Mouse (Mus musculus): ENCODE measurements around the gene Ugt2a1. TPM values are rescaled to one million over a fixed set of nuclear protein-coding genes. Genes with fewer than 3 reads are reported as not detected.
"Not testable (repeated sequence)": the region's sequence is repeated elsewhere in the genome, so short reads cannot be mapped to it uniquely, and the experiment has no call there.

Ugt2a1 gene
- total and polyA plus RNA-seq, 3 experiments = not detected

- Histone ChIP-seq H3K36me3 (replicated peaks in 1 of 2; ENCODE audit: control insufficient read depth in 1 of 2, insufficient read depth in 1 of 2, low read length in 1 of 2) (no peaks in the 10 kb centered on the region), H3K4me2 (ENCODE audit: insufficient read depth, low read depth, poor library complexity, severe bottlenecking) (no peak overlapping the region), H3K79me2 (replicated peaks; ENCODE audit: control insufficient read depth, extremely low read depth, insufficient read depth, poor library complexity, severe bottlenecking) (no peaks in the 10 kb centered on the region), H3K27ac (ENCODE audit: insufficient read depth, low read depth) (no peak overlapping the region), H3K4me1 (ENCODE audit: control insufficient read depth in 1 of 2, insufficient read depth in 2 of 2) (no peaks in the 10 kb centered on the region), H3K9ac (ENCODE audit: insufficient read depth, low read depth) (no peak overlapping the region), H3K9me3 (replicated peaks; ENCODE audit: low read length) (no peaks in the 10 kb centered on the region), H3K27me3 (replicated peaks) (no peaks in the 10 kb centered on the region), H3K4me3 (replicated peaks in 1 of 3; ENCODE audit: low read depth in 2 of 3, low read length in 2 of 3, poor library complexity in 1 of 3) (no peak overlapping the region)
- no peak for DNase-seq (ENCODE audit: extremely low read depth)
- no peak for TF ChIP-seq JUN (IDR thresholded peaks at IDR 0.05; ENCODE audit: insufficient read depth, low read depth, low read length)
- in situ Hi-C loops (cut with MboI; ENCODE audit: low pct_ligation_motif_present, low pct_unique_long_range_greater_than_20kb, low sequenced_read_pairs) = no loop called here
- dilution Hi-C loops (cut with MboI; ENCODE audit: extremely low pct_ligation_motif_present, extremely low pct_unique_long_range_greater_than_20kb, low sequenced_read_pairs) = no loop called here
Observed at GRCm38 (mm10) chr5:87499341-87499740, 8.7 kb upstream of the Ugt2a1 start.

DNA sequence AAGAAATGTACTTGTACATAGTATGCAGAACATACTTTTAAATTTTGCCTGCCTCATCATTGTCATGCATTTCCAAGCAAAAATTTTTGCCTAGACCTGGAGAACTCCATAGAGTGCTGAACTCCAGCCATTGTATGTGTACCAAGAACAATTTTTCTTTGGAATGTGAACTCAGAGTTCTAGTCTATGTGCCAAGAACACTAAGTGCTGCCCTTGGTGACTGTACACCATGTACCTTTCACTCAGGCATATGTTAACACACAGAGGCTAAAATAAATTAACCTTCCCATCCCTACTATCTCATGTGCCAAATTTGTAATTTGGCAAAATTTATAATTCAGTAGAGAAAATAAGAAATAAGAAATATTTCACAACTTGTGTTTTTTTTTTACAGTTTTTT, 8.3 kb upstream of the Ugt2a1 start:
- H3K9me3 ChIP-seq (replicated peaks; ENCODE audit: low read length) = no peaks in the 10 kb centered on the region
- H3K27ac ChIP-seq (ENCODE audit: insufficient read depth, low read depth) = no peak overlapping the region
- H3K4me3 ChIP-seq (replicated peaks in 1 of 3; ENCODE audit: low read depth in 2 of 3, low read length in 2 of 3, poor library complexity in 1 of 3) = no peak overlapping the region
- TF ChIP-seq MAX (IDR thresholded peaks at IDR 0.05; ENCODE audit: low read length) (no peak), JUN (IDR thresholded peaks at IDR 0.05; ENCODE audit: insufficient read depth, low read depth, low read length) (no peak), UBTF (IDR thresholded peaks at IDR 0.05; ENCODE audit: low read depth, low read length) (no peak), CHD2 (IDR thresholded peaks at IDR 0.05; ENCODE audit: low read length) (no peak), BHLHE40 (IDR thresholded peaks at IDR 0.05; ENCODE audit: low read depth, low read length) (no peak), SIN3A (IDR thresholded peaks at IDR 0.05; ENCODE audit: low read length) (no peak), ZMIZ1 (IDR thresholded peaks at IDR 0.05; ENCODE audit: low read depth, low read length) (no peak), MYC (IDR thresholded peaks at IDR 0.05; ENCODE audit: low read depth, low read length) (no peak), MAFK (IDR thresholded peaks at IDR 0.05; ENCODE audit: insufficient replicate concordance, low read length) (no peak), KAT2A (IDR thresholded peaks at IDR 0.05; ENCODE audit: insufficient replicate concordance, low read length) (no peak), POLR2A (IDR thresholded peaks at IDR 0.05; ENCODE audit: low read depth, low read length) (no peak), MAZ (IDR thresholded peaks at IDR 0.05; ENCODE audit: low read depth, low read length) (no peak)
- no peaks in the 10 kb centered on the region for H3K79me2 ChIP-seq (replicated peaks; ENCODE audit: control insufficient read depth, extremely low read depth, insufficient read depth, poor library complexity, severe bottlenecking)
- DNase-seq (ENCODE audit: extremely low read depth) = no peak
- H3K36me3 ChIP-seq (replicated peaks in 1 of 2; ENCODE audit: control insufficient read depth in 1 of 2, insufficient read depth in 1 of 2, low read length in 1 of 2) = no peaks in the 10 kb centered on the region
- in situ Hi-C loops (cut with MboI; ENCODE audit: low pct_ligation_motif_present, low pct_unique_long_range_greater_than_20kb, low sequenced_read_pairs) = no loop called here
- H3K27me3 ChIP-seq (replicated peaks) = no peaks in the 10 kb centered on the region
- H3K4me1 ChIP-seq (ENCODE audit: control insufficient read depth in 1 of 2, insufficient read depth in 2 of 2) = no peaks in the 10 kb centered on the region
- no peak overlapping the region for H3K9ac ChIP-seq (ENCODE audit: insufficient read depth, low read depth)
- dilution Hi-C loops (cut with MboI; ENCODE audit: extremely low pct_ligation_motif_present, extremely low pct_unique_long_range_greater_than_20kb, low sequenced_read_pairs) = no loop called here
- no peak overlapping the region for H3K4me2 ChIP-seq (ENCODE audit: insufficient read depth, low read depth, poor library complexity, severe bottlenecking)

- H3K79me2 ChIP-seq (replicated peaks; ENCODE audit: control insufficient read depth, extremely low read depth, insufficient read depth, poor library complexity, severe bottlenecking); dilution Hi-C loops (cut with MboI; ENCODE audit: extremely low pct_ligation_motif_present, extremely low pct_unique_long_range_greater_than_20kb, low sequenced_read_pairs); H3K9ac ChIP-seq (ENCODE audit: insufficient read depth, low read depth); in situ Hi-C loops (cut with MboI; ENCODE audit: low pct_ligation_motif_present, low pct_unique_long_range_greater_than_20kb, low sequenced_read_pairs); H3K27ac ChIP-seq (ENCODE audit: insufficient read depth, low read depth); H3K27me3 ChIP-seq (replicated peaks); H3K4me2 ChIP-seq (ENCODE audit: insufficient read depth, low read depth, poor library complexity, severe bottlenecking); H3K9me3 ChIP-seq (replicated peaks; ENCODE audit: low read length); H3K4me3 ChIP-seq (replicated peaks in 1 of 3; ENCODE audit: low read depth in 2 of 3, low read length in 2 of 3, poor library complexity in 1 of 3); DNase-seq (ENCODE audit: extremely low read depth); H3K4me1 ChIP-seq (ENCODE audit: control insufficient read depth in 1 of 2, insufficient read depth in 2 of 2); H3K36me3 ChIP-seq (replicated peaks in 1 of 2; ENCODE audit: control insufficient read depth in 1 of 2, insufficient read depth in 1 of 2, low read length in 1 of 2): not testable (repeated sequence)
Observed at GRCm38 (mm10) chr5:87486706-87487105, 4.0 kb downstream of the Ugt2a1 start, which contains the start of gene Gm43638. Gene Gm43638, minus strand, starts transcription at chr5:87486806.

Measured in CH12.LX (cell line).